Mouse (Mus musculus) forebrain, embryonic 14.5 days (tissue): ENCODE measurements around the gene Dvl2. TPM values are rescaled to one million over a fixed set of nuclear protein-coding genes. Genes with fewer than 3 reads are reported as not detected.
A peak's percentile ranks its signal among the peaks of the same experiment; 100 is the strongest.
"Not testable (repeated sequence)": the region's sequence is repeated elsewhere in the genome, so short reads cannot be mapped to it uniquely, and the experiment has no call there.

Source experiments
- ATAC-seq: fragments of 200-750 bp; cut with Nextera tagmentation; 2 replicates; pipeline ENCODE4 v1.8.0; 2017; ENCODE audit warnings: mild to moderate bottlenecking, moderate library complexity
- DNase-seq: peaks from one replicate; pipeline ENCODE4 v3.0.0-alpha.2; 2015; ENCODE audit warnings: low spot score
- H3K27ac ChIP-seq: fragments of 300-500 bp; sonication (generic); 2 replicates; pipeline ENCODE4 v1.5.1; 2014; ENCODE audit warnings: low read depth, mild to moderate bottlenecking, control low read depth, low read length, moderate library complexity
- H3K27me3 ChIP-seq: fragments of 300-500 bp; sonication (generic); replicated peaks from 2 replicates; pipeline ENCODE4 v1.6.1; 2014; ENCODE audit warnings: low read length, control low read depth, mixed read lengths; ENCODE audit not compliant: control insufficient read depth, insufficient read depth
- H3K36me3 ChIP-seq: fragments of 300-500 bp; sonication (generic); 2 replicates; pipeline ENCODE4 v1.6.1; 2014; ENCODE audit warnings: low read length, control low read depth; ENCODE audit not compliant: control insufficient read depth, insufficient read depth
- H3K4me1 ChIP-seq: fragments of 300-500 bp; sonication (generic); 2 replicates; pipeline ENCODE4 v1.6.1; 2014; ENCODE audit warnings: antibody characterized with exemption, low read length, control low read depth; ENCODE audit not compliant: control insufficient read depth, insufficient read depth
- H3K4me2 ChIP-seq: fragments of 300-500 bp; sonication (generic); 2 replicates; pipeline ENCODE4 v1.6.1; 2014; ENCODE audit warnings: mild to moderate bottlenecking, control low read depth, low read length
- H3K4me3 ChIP-seq: fragments of 300-500 bp; sonication (generic); 2 replicates; pipeline ENCODE4 v1.5.1; 2014; ENCODE audit warnings: low read depth, low read length, control low read depth
- H3K9ac ChIP-seq: fragments of 300-500 bp; sonication (generic); 2 replicates; pipeline ENCODE4 v1.6.1; 2014; ENCODE audit warnings: mild to moderate bottlenecking, low read length, control low read depth, moderate library complexity
- H3K9me3 ChIP-seq: fragments of 300-500 bp; sonication (generic); replicated peaks from 2 replicates; pipeline ENCODE4 v1.6.1; 2016; ENCODE audit warnings: low read length, control low read depth, mixed read lengths; ENCODE audit not compliant: control insufficient read depth
- WGBS: fragments of 180-500 bp; shearing (Covaris S2); extraction: QIAGEN DNeasy Blood & Tissue Kit; methylation state at CpG from one replicate; pipeline ENCODE4 v1.1.7; 2014; 5-methylcytosine and 5-hydroxymethylcytosine counted together
- polyA plus RNA-seq: library from polyadenylated mRNA; unstranded; fragments of >200 nt; fragmentation: Nextera tagmentation; extraction: Ambion mirVana; gene quantifications from 2 replicates; pipeline ENCODE4 v1.2.1, GENCODE M21; 2014

Dvl2 gene
- 19.7 and 25.7 TPM in 2 replicates for polyA plus RNA-seq

DNA sequence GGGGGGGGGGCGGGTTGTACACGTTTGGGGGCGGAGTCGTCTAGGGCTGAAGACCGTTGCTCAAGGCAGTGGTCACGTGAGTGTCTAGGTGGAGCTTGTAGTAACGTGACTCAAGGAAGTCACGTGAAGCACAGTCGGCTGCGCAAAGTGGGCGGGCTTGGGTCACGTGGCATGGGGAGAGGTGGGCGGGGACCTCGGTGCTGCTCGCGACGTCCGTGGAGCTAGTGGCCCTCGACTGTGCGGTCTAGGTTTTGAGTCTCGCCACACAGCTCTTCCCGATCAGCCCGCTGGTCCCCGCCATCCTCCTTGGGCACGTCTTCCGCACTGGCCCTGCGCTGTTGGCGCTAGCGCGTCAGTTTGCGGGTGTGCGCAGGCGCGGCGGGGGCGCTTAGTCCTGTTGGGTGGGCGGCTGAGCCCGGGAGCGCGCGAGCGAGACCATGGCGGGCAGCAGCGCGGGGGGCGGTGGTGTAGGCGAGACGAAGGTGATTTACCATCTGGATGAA lies at the start of gene Dvl2:
TSS of gene Dvl2 (plus strand) at position 200 of the 503 bp plus-strand sequence.
- Histone ChIP-seq H3K4me3 (peak within 1 kb of the TSS; percentile 66), H3K27ac (peak within 1 kb of the TSS; percentile 94), H3K36me3 (peaks cover 38% of the 10 kb centered on the region), H3K4me2 (peak within 1 kb of the TSS; percentile 85), H3K27me3 (no peaks in the 10 kb centered on the region), H3K9ac (peak within 1 kb of the TSS; percentile 82), H3K4me1 (peaks cover 29% of the 10 kb centered on the region), H3K9me3 (no peaks in the 10 kb centered on the region)
- DNase-seq (peak; percentile 98), ATAC-seq (peak; percentile 69)
- WGBS = under 1% methylated on average over 44 of the region's 48 CpGs

DNA sequence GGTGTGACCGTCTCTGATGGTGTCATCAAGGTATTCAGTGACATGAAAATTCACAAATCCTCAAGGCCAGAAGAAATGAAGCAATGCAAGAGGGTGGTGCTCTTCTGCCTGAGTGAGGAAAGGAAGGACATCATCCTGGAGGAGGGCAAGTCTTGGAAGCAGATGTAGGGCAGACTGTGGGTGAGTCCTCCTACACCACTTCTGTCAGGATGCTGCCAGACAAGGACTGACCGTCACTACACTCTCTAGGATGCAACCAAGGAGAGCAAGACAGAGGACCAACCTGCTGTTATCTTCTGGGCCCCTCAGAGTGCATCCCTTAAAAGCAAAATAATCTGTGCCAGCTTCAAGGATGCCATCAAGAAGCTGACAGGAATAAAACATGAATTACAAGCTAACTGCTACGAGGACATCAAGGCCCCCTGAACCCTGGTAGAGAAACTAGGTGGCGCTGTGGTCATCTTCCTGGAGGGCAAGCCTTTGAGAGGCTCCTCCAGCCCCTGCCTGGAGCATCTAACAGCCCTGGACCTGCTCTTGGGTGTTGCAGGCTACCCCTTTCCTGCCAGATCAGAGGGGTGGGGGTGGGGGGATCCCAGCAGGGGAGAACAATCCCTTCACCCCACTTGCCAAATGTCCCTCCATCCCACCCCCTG lies 49.5 kb upstream of the Dvl2 start:
- no peak overlapping the region for H3K27ac ChIP-seq
- DNase-seq = no peak
- H3K36me3 ChIP-seq = no peaks in the 10 kb centered on the region
- H3K4me1 ChIP-seq = peaks cover 10% of the 10 kb centered on the region
- no peak overlapping the region for H3K4me3 ChIP-seq
- H3K4me2 ChIP-seq = no peak overlapping the region
- no peaks in the 10 kb centered on the region for H3K9me3 ChIP-seq
- WGBS = 39% methylated on average over 4 of the region's 4 CpGs
- H3K27me3 ChIP-seq = no peaks in the 10 kb centered on the region
- ATAC-seq = no peak
- no peak overlapping the region for H3K9ac ChIP-seq

DNA sequence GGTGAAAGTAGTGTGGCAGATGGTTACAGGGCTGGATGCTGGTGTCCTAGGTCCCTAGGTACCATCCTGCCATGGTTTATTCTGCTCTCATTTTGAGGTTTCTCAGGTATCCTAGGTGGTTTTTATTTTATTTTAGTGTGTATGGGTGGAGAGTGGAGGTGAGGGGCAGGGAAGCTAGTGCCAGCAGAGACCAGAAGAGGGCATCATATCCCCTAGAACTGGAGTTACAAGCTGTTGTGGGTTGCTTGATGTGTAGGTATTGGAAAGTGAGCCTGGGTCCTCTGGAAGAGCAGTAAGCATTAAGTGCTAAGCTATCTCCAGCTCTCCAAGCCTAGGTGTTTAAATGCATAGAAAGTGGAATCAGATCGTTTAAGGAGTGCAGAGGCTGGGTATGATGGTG lies 48.1 kb upstream of the Dvl2 start:
- H3K4me1 ChIP-seq = peaks cover 10% of the 10 kb centered on the region
- ATAC-seq (no peak), DNase-seq (no peak)
- H3K9ac ChIP-seq = no peak overlapping the region
- no peaks in the 10 kb centered on the region for H3K9me3 ChIP-seq
- 47% methylated on average over 1 of the region's 1 CpGs for WGBS
- no peak overlapping the region for H3K4me3 ChIP-seq
- no peaks in the 10 kb centered on the region for H3K27me3 ChIP-seq
- H3K27ac ChIP-seq = no peak overlapping the region
- H3K4me2 ChIP-seq = no peak overlapping the region
- H3K36me3 ChIP-seq = no peaks in the 10 kb centered on the region

DNA sequence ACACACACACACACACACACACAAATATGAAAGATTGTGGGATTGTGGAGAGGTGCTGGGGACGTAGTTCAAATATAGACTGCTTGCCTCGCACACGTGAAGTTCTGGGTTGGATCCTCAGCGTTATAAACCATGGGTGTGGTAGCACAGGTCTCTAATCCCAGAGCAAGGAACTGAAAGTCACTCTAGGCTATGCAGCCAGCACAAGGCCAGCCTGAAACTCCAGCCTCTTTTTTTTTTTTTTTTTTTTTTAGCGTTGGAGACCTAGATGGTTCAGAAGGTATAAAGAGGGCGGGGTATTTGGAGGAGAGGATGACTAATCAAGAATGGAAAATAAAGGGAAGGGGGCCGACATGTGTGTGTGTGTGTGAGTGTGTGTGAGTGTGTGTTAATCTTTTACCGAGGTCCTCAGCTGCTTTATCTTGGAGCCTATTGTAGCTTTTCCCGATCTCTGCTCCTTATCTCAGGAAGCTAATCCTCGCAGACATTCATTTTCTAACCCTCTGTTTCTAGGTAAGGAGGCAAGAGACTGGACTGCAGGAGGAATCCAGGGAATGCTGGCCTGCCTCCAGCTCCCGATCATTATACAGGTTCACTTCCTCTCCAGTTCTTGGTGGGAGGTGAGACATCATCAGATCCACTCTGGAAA lies 47.0 kb upstream of the Dvl2 start:
- Histone ChIP-seq H3K9me3 (no peaks in the 10 kb centered on the region), H3K4me1 (peaks cover 4% of the 10 kb centered on the region), H3K27me3 (no peaks in the 10 kb centered on the region), H3K27ac (no peak overlapping the region), H3K4me3 (no peak overlapping the region), H3K9ac (no peak overlapping the region), H3K4me2 (no peak overlapping the region), H3K36me3 (no peaks in the 10 kb centered on the region)
- DNase-seq = no peak
- ATAC-seq = no peak
- WGBS = 70% methylated on average over 11 of the region's 11 CpGs

DNA sequence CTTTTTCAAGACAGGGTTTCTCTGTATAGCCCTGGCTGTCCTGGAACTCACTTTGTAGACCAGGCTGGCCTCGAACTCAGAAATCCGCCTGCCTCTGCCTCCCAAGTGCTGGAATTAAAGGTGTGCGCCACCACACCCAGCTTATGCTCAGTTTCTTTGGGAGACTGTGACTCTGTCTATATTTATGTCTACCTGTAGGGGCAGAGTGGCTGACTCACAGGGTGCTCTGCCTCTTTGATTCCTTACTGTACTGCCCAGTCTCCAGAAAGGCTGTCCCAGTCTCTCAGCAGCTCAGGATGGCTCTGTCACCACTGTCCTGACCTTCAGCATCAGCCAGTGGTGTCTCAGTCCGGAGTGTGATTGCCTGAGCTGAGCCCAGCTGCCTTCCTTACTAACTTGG lies 44.8 kb upstream of the Dvl2 start:
- not testable (repeated sequence) for H3K27ac ChIP-seq, H3K4me1 ChIP-seq, H3K4me2 ChIP-seq, DNase-seq, H3K27me3 ChIP-seq, H3K36me3 ChIP-seq, ATAC-seq, H3K9ac ChIP-seq, H3K9me3 ChIP-seq, H3K4me3 ChIP-seq
- WGBS = 75% methylated on average over 4 of the region's 4 CpGs

DNA sequence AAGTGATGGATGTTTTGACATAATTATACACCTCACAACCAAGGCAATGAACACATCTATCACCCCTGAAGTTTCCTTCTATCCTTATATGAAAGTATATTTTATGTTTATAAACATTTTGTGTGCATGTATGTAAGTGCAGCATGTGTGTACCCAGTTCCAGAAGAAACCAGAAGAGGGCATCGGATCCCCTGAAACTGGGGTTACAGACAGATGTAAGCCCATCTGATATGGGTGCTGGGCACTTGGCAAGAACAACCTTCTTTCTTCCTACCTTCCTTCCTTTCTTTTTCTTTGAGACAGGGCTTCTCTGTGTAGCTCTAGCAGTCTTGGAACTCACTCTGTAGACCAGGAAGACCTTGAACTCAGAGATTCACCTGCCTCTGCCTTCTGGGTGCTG lies 44.2 kb upstream of the Dvl2 start:
- Histone ChIP-seq H3K36me3 (no peaks in the 10 kb centered on the region), H3K4me3 (no peak overlapping the region), H3K9ac (no peak overlapping the region), H3K4me1 (no peaks in the 10 kb centered on the region), H3K4me2 (no peak overlapping the region), H3K27me3 (no peaks in the 10 kb centered on the region), H3K9me3 (no peaks in the 10 kb centered on the region), H3K27ac (no peak overlapping the region)
- ATAC-seq (no peak), DNase-seq (no peak)
- 91% methylated on average over 1 of the region's 1 CpGs for WGBS

DNA sequence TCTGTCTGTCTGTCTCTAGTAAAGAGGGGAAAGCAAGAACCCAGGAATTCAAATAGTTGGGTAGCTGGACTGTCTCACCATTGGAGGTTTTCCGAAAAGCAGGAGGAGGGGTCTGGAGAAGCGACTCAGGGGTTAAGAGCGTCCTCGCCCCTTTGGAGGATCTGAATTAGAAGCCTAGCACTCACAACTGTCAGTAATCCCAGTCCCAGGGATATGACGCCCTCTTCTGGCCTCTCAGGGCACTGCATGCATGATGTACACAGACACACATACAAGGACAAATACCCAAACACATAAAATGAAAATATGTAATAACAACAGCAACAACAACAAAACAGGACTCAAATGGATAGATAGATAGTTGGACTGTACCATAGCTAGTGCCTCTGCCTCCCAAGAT lies 39.8 kb upstream of the Dvl2 start:
- no peak for DNase-seq
- Histone ChIP-seq H3K9me3 (no peaks in the 10 kb centered on the region), H3K27ac (no peak overlapping the region), H3K27me3 (peaks cover 25% of the 10 kb centered on the region), H3K4me3 (no peak overlapping the region), H3K4me2 (no peak overlapping the region), H3K9ac (no peak overlapping the region), H3K36me3 (no peaks in the 10 kb centered on the region), H3K4me1 (no peaks in the 10 kb centered on the region)
- 27% methylated on average over 5 of the region's 5 CpGs for WGBS
- ATAC-seq = no peak

DNA sequence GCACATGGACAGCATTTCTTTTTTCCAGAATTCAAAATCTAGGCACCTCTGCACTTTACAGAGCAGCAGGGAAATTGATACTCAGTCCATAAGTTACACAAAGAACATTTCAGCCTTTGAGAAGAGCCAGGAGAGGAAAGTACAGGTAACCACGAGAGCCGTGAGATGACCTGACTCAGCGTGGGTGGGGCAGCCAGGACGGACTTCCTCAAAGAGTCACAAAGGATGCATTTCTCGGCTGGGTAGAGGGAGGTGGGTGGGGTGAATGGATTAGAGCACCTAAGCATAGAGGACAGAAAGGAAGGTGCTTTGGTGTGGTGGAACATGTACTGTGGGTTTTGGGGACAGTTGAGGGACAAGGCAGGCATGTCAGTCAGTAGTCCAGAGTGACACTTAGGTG lies 38.6 kb upstream of the Dvl2 start:
- DNase-seq = no peak
- Histone ChIP-seq H3K9me3 (no peaks in the 10 kb centered on the region), H3K27me3 (peaks cover 37% of the 10 kb centered on the region), H3K4me1 (no peaks in the 10 kb centered on the region), H3K4me2 (no peak overlapping the region), H3K9ac (no peak overlapping the region), H3K4me3 (no peak overlapping the region), H3K27ac (no peak overlapping the region), H3K36me3 (no peaks in the 10 kb centered on the region)
- 50% methylated on average over 5 of the region's 5 CpGs for WGBS
- ATAC-seq = no peak

DNA sequence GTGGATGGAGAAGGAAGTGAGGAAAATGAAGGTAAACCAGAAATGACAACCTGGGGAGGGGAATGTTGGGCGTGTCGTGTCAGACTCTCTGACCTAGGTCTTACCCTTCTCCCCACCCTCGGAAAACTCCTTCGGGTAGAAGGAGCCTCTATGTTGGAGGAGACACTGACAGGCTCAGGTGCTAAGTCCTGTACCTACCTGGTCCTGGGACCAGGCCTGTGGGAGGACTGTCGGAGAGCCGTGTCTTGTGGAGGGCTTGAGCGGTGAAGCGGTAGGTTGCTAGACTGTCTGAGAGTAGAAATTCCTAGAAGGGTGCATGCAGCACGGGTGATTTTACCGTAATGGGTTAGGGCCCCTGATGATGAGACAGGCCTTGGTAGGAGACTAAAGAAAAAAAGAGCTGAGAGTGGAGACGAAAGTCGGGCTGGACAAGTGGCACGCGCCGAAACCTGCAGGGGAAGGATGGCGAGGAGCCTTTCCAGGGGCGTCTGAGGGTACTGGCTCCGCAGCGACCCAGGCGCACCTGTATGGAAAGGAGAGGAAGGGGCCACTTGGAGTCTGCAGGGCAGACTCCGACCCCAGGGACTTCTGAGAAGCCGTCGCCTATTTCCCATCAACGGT lies 35.6 kb upstream of the Dvl2 start, which contains the start of gene Cldn7:
TSS of gene Cldn7 (plus strand) at position 130 of the 621 bp plus-strand sequence.
- ATAC-seq (no peak), DNase-seq (no peak)
- Histone ChIP-seq H3K27ac (no peak within 1 kb of the TSS), H3K4me2 (no peak within 1 kb of the TSS), H3K36me3 (peaks cover 20% of the 10 kb centered on the region), H3K27me3 (peaks cover 48% of the 10 kb centered on the region), H3K4me3 (no peak within 1 kb of the TSS), H3K4me1 (no peaks in the 10 kb centered on the region), H3K9ac (no peak within 1 kb of the TSS), H3K9me3 (no peaks in the 10 kb centered on the region)
- 11% methylated on average over 24 of the region's 24 CpGs for WGBS
